Mouse (Mus musculus) 3T3-L1 (cell line): ENCODE data around the gene Runx2.

Experiments used
- DNase-seq: peaks from one replicate; pipeline ENCODE4 v3.0.0-alpha.2; 2015; ENCODE audit warnings: low read depth, low spot score

Gene Runx2

GRCm38 (mm10) chr17:44474280-44474679 is 340.3 kb downstream of the Runx2 start:
- no peak for DNase-seq

- no peak for DNase-seq
These were observed 341.9 kb downstream of the Runx2 start for GRCm38 (mm10) chr17:44472695-44473094.

GRCm38 (mm10) chr17:44463679-44464078 is 350.9 kb downstream of the Runx2 start:
- no peak for DNase-seq

GRCm38 (mm10) chr17:44460156-44460555 is 354.4 kb downstream of the Runx2 start:
- no peak for DNase-seq

GRCm38 (mm10) chr17:44459029-44459428 is 355.6 kb downstream of the Runx2 start:
- DNase-seq: peak; percentile 49

- no peak for DNase-seq
These were observed 357.9 kb downstream of the Runx2 start for GRCm38 (mm10) chr17:44456696-44457095.

- DNase-seq: peak; percentile 84
These were observed 358.7 kb downstream of the Runx2 start for GRCm38 (mm10) chr17:44455681-44456600.

- DNase-seq: no peak
These were observed 364.6 kb downstream of the Runx2 start for GRCm38 (mm10) chr17:44449915-44450471.
